Mouse (Mus musculus) urinary bladder, postnatal 25 days (tissue): Measurements from ENCODE around the gene Tnip1.
"Not testable (repeated sequence)": the region's sequence is repeated elsewhere in the genome, so short reads cannot be mapped to it uniquely, and the experiment has no call there.

ENCODE experiments used
- DNase-seq: peaks from one replicate; pipeline ENCODE4 v3.0.0; 2022; ENCODE audit warnings: low spot score

The Tnip1 gene

DNA sequence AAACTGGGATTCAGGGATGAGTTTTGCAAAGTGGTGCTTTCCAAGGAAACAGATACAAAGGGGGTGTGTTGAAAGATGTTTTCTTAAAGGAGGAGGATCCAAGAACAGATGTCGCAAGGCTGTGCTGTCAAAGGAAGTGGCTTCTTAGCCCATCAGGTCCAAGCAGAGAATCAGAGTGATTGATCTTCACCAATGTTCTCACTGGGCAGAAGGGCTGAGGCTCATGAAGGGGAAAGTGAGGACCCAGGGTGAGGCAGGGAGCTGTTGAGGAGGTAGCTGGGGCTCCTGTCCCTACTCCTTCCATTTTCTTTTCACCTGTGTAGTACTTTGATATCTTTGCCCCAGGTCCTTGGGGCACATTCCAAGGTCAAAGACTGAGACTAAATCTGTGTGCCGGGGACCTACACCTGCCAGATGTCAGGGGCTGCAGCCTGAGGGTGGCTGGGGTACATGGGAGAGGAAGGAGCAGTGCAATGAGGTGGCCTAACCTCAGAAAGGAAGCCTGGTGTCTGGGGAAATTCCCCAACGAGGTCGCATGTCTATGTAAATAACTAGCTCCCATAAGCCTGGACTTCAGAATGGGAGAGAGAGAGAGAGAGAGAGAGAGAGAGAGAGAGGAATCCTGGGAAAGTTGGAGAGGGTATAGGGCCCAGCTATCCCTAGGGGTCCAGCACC, 9.5 kb upstream of the Tnip1 start:
- DNase-seq, result no peak

DNA sequence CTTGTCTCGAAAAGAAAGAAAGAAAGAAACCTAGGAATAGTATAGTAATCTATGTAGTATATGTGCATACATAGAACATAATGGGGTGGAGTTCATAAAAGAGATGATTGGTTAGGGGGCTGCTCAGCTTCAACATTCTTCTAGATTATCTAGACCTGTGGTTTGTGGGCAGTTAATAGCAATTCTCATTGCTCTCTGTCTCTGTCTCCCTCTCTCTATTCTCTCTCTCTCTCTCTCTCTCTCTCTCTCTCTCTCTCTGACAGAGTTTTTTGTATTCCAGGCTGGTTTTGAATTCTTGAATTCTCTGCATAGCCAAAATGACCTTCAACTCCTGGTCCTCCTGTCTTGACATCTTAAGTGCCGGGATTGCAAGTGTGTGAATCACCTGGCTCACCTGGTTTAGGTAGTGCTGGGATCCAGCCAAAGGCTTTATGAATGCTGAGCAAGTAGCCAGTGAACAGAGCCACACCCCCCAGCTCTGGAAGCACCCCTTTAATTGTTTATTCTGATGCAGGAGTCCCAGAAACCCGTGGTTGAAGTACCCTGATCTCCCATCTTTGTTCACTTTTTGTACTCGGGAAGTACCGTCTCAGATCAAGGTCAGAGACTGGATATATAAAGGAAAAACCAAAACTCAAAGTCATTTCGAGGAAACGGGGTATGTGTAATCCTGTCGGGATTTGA, 8.8 kb upstream of the Tnip1 start:
- DNase-seq, result no peak

DNA sequence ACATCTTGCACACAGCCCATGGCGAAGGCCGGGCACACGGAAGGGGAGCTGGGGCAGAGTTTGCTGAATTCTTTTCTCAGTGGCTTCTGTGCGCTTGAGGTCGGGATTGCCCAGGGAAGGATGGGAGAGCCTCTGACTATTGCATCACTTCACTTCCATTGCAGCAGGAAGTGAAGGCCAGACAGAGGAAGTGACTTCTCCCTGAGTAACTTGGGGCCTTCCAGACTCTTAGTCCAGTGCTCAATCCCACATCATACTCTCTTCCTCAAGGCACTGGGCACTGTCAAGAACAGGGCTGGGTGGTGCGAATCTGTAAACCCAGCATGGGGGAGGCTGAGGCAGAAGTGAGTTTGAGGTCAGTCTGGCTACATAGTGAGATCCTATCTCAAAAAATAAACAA, 2.5 kb upstream of the Tnip1 start:
- DNase-seq, result no peak

DNA sequence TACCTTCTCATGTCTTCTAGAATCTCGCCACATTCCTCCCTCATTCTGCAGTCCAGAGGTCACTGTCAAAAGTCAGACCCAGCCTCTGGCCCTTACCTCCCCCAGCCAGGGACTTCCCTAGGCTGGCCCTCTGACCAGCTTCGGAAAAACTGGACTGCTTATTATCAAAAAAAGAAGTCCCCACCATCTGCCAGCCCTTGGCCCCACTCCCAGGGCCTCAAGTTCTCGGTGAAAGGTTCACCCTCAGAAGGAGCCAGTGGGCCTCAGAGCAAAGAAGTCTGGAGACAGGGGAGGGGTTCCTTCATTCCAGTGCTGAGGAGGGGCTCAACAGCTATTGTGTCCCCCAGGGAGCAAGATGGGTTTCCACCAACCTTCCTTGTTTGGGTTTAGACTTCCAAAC, 796 bp downstream of the Tnip1 start:
- DNase-seq, result no peak

DNA sequence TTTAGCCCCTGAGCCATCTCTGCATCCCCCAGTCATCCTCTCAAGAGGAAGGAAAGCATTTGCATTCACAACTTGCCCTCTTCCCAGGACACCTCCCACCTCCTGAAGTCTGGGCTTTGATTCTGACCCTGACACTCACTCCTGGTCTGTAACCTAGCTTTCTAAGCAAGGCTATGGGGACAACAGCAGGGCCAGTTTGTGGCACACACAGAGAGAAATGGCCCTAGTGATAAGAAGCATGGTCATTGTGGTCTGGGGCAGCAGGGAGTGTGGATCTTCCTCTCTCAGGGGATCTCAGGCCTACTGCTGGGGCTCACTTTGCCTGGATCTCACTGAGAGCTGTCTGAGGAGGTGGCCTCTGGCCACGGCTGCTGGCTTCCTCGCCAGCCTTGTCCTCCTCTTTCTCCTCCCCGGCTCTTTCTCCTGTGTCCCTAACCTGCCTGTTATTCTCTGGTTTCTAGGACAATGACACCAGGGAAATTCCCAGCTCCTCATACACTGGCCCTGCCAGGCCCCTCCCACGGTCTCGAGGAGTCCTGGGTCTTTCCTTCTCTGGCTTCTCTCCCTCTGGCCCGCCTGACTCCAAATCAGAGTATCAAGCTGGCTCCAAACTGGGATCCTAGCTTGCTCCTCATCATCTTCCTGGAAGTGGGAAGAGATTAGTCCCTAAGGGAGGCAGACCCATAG, 1.4 kb downstream of the Tnip1 start:
- DNase-seq, result no peak

DNA sequence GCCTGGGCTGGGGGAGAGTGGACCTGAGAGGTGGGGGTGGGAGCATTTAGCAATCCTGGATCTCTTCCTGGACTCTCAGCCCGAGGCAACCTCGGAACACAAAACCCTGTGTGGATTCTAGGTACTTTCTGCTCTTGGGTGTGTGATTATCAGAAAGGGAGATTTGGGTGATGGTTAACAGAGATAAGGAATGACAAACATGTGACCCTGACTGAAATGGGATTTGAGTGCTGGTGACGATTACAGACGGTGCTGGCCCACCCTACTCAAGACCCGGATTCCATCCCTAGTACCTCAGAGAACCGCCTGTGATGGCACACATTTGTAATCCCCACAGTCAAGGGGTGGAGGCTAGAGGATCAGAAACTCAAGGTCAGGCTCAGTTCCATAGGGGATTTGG, 2.5 kb downstream of the Tnip1 start:
- no peak for DNase-seq

DNA sequence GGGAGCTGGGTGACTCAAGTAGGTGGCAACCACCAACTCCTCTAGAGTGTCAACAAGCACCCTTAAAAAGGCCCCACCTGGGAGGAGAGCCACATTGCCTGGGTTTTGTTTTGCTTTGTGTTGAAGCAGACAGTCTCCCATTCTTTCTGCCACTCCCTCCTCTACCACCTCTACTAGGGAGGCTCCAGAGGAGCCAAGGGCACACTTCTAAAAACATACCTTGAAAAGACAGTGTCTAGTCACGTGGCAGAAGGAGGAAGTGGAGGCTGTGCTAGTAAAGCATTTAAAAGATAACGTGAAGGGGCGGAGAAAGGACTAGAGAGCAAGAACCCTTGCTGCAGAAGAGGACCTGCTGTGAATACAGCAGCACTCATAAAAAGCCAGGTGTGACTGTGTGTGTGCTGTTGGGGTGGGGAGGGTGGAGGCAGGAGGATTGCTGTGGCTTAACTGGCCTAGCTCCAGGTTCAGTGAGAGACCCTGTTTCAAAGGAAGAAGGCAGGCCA, 4.1 kb downstream of the Tnip1 start:
- DNase-seq, result no peak

DNA sequence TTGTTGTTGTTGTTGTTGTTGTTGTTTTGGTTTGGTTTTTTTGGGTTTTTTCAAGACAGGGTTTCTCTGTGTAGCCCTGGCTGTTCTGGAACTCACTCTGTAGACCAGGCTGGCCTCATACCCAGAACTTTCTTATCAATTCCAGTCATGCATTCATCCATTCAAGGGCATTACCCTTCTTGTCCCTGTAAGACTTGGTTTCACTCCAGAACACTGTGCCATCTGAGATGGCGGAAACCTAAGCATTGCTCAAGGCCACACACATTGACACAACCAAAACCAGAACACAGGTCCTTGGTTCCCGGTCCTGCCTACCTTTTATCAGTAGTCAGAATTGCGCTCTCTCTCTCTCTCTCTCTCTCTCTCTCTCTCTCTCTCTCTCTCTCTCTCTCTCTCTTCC, 5.0 kb downstream of the Tnip1 start:
- DNase-seq, result not testable (repeated sequence)

DNA sequence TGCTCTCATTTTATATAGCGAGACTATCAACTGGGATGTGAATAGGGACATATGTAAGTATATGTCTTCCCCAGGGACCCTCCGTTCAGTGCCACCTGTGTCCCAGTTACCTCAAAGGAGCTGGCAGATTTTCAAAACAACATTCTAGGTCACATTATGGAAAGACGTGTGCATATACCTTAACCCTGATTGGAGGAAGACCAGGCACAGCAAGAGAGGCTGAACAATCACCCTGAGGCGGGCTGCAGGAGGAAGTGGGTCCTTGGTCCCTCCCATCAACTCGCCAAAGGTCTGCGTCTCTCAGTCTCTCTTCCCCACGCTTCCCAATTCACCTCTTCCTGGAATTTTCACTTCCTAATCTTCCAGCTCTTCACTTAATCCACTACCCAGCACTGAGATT, 5.8 kb downstream of the Tnip1 start:
- DNase-seq, result no peak

DNA sequence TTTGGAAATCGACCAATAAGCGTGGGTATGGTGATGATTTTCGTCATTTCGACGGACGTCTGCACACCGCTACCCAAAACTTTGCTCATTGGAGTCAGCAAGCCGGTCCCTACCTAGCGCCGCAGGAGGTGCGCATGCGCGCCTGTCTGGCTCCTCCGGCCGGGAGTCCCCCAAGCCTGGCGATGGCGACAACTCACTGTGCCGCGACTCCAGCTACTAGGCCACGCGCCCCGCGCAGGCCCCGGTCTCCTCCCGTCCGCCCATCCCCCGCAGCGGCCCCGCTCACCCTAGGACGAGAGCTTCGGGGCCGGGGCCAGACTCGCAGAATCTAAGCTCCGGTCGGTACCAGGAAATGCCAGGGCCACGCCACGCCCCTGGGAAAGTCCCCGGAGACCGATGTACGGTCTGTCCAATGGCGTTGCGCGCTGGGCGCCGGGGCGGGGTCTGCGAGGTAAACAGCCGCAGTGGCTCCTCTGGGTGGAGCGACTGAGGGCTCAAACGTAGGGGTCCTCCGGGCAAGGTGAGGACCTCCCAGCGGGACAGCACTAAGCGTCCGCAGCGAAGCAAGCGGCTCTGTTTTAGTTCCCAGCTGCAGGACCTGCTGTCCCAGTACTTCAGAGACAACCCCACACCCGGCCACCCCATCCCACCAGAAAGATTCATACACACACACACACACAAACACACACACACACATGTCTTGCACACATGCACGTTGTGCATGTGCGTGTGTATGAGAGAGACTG, 6.8 kb downstream of the Tnip1 start:
- peak; percentile 97 for DNase-seq

DNA sequence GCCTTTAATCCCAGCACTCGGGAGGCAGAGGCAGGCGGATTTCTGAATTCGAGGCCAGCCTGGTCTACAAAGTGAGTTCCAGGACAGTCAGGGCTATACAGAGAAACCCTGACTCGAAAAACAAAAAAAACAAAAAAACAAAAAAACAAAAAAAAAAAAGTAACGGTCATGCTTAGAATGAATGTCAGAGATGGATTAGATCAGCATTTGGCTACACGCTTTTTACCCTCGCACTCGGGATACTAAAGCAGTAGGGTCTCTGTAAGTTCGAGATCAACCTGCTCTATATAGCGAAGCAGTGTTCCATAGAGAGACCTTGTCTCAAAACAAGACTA, 7.3 kb downstream of the Tnip1 start:
- DNase-seq, result not testable (repeated sequence)

DNA sequence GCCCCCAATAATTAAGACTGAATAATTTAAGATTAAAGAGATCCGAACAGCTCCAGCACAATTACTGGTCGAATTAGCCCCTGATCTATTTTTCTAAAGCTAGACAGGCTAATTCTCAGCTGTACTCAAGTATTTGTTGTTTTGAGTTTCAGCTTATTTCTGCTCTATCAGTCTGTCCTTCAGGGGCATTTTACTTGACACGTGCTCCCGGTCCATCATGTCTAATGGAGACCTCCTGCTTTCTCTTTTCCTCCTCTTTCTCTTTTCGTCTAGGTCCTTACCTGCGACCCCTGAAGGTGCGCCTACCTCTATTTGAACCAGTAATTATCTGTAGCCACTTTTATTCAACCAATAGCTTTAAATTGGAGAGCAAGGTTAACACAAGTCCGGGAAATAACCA, 8.0 kb downstream of the Tnip1 start:
- DNase-seq, result no peak

DNA sequence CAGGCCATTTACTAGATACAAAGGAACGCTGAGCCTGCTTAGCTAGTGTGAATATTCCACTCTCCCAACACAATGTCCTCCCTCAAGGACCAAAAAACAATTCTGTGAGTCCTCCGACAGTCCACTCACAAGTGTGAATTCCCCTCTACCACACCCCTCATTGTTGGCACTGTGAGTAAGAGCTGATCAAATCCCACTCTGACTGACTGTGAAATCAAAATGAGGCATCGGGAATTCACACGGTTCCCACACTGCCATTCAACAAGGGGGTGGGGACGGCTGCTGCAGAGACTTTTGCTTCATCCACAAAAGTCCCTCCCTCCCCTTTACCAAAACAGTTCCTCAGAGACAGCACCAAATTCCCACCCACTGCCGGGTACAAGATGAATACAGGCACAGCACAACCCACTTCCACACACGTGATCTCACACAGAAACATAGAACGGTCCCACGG, 8.7 kb downstream of the Tnip1 start:
- no peak for DNase-seq

DNA sequence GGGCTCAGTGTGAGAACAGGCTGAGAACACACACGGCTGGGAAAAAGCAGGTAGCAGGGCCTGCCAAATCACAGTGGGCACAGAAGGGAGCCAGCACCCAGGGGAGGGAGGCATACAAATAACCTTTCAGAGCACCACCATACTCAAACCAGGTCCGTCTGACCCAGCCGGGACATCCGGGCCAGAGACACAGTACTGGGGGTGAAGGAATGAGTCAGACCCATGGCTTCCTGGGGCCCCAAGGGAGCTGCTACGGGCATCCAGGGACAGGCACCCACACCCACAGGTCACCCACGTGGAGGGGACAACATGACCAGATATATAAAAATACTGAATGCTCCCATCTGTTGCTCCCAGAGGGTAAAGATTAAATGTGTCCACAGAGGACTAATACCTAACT, 10.1 kb downstream of the Tnip1 start:
- DNase-seq, result no peak

DNA sequence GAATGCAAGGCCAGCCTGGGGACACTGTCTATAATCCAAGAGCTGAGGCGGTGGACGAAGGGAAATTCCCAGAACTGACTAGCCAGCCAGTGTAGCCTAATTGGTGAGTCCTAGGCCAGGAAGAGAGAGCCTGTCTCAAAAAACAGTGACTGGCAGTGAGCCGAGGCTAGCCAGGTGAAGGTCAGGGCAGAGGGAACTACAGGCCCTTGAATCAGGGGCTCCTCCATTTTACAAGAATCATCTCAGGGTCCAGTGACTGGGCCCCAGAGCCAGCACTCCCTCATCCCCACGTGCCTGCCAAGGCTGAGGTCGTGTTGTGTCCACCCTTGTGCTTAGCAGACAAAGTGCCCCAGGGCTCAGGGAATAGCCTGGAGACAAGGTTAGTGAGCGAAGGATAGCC, 12.0 kb downstream of the Tnip1 start:
- DNase-seq, result no peak

DNA sequence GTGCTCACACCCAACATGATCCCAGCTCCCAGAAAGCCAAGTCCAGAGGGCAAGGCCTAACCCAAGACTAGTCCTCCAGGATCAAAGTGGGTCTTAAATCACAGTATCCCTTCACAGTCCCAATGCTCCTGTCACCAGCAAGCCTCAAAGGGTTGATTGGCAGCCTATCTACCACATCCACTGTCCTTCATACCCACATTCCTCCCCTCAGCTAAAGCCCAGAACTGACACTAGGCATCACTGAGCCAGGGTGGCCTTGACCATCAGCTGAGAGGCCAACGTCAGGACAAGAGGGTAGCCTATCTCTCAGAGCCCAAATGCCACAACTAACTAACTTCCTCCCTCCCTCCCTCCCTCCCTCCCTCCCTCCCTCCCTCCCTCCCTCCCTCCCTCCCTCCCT, 13.0 kb downstream of the Tnip1 start:
- no peak for DNase-seq

DNA sequence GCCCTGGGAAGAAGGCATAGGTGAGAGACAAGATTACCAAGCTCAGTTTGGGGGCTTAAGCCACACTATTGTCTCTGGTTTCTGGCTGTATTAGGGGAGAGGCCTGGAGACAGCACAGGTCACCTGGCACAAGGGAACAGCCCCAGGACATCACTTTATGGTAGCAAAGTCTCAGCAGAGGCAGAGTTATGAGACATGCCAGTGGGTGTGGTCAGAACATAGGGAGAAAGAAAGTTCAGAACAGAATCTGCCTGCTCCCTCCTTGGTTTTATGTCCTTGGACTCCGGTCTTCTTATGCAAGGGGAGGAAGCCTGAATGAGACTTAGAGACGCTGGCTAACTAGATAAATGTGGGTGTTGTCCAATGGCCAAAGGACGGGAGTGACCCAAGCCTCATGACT, 18.0 kb downstream of the Tnip1 start:
- DNase-seq, result no peak

DNA sequence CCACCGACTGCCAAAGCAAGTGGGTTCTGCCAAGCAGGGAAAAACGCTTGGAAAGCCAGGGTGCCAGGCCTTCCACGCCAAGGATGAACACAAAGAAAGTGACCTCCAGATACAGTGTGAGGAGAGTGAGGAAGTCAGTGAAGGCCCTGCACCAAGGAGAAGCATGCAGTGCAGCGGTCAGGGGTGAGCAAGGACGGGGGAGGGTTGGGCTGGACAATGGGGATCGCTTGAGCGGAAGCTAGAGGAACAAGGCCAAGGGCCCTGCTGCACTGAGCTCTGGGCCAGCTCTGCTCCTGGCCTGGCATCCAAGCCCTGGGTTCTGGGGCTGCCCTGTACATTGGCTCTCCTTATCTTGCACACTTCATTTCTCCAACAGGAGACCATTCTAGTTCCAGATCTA, 22.7 kb downstream of the Tnip1 start:
- no peak for DNase-seq

DNA sequence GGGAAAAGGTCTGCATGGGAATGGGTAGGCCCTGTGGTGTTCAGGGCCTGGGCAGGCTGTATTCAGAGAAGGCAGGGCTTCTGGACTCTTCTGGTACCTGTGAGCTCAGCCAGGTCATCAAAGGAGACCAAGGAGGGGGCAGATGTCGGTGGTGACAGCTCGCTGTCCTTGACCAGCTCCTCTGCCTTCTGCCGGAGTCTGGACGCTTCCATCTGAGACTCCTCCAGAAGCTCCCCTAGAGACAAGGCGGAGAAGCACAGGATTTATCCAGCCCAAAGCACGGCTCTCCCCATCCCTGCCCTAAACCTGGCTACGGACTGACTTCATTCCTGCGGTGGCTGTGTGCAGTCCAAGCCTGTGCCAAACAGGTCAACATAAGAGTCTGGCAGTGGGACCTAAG, 23.2 kb downstream of the Tnip1 start:
- DNase-seq, result no peak

DNA sequence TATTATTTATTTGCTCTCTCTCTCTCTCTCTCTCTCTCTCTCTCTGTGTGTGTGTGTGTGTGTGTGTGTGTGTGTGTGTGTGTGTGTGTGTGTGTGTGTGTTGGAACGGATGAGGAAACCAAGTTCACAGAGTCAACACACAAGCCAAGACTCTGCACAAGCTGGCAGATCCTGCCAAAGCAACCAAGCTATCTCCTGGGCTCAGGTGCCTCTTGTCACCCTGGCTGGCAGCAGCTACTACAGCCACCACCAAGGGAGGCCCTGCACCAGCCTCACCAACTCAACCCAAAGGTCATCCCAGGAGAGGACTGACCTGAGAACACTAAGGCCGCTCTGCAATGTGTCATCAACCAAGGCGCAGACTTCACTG, 26.0 kb downstream of the Tnip1 start:
- DNase-seq, result no peak

DNA sequence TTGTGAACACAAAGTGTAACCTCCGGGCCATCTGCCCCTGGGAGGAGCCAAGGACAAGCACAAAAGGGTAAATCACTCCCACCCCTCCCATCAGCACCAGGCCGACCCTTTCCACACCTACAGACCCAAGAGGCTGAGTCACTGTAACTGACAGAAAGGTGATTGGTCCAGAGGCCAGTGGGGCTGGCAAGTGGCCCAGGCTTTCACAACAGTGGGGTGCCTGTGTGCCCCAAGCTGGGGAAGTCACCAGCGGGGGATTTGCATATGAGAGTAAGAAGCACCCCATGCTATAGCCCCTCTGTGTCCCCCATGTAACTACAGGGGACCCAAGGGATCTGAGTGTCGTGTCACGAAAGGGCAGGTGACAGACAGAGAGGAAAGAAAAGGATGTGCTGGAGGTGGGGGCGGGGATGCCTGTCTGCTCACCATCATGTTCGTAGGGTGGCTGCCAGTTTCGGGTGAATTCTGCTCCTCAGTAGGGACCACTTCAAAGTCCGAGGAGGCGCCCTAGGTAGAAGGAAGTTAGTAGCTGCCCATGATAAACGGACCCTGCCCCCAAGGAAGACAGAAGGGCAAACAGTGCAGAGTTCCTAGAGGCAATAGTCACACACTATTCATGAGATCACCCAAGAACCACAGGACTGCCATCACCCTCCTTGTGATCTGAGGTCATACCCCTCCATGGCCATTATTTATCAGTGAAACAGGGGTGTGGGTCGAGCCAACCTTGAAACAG, 26.5 kb downstream of the Tnip1 start:
- peak; percentile 31 for DNase-seq

DNA sequence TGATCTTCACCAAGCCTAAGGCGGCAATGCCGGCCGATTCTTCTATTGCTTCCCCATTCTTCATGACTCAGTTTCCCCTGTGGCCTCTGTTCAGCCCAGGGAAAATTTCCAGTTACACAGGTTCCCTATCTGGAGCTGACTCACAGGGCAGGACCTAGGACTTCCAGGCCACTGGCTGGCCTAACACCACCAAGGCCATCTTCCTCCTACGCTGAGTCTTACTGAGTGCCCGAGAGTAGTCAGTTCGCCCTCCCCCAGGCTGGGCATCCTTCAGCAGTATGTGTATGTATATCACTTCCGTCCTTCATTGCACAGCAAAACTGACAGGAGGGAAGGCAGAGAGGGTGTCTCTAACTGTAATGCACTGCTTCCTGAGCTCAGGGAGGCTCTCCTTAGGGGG, 28.5 kb downstream of the Tnip1 start:
- DNase-seq, result no peak
